Mouse (Mus musculus): ENCODE results near the gene U2af1l4.

The U2af1l4 gene

GRCm38 (mm10) chr7:30586455-30587020 lies 23.4 kb downstream of the U2af1l4 start:
- no peak for DNase-seq (ENCODE audit: low read depth, low spot score)

- DNase-seq (ENCODE audit: low read depth, low spot score), result peak; percentile 42
These were observed 25.0 kb downstream of the U2af1l4 start for GRCm38 (mm10) chr7:30587842-30588667.

GRCm38 (mm10) chr7:30588676-30589434 lies 25.8 kb downstream of the U2af1l4 start, which contains the start of gene Kmt2b:
TSS of gene Kmt2b (minus strand) at chr7:30588726.
- peak; percentile 99 for DNase-seq (ENCODE audit: low read depth, low spot score)

- peak; percentile 90 for DNase-seq (ENCODE audit: low read depth, low spot score)
These were observed 26.6 kb downstream of the U2af1l4 start for GRCm38 (mm10) chr7:30589435-30590301.

- DNase-seq (ENCODE audit: low read depth, low spot score), result no peak
These were observed 28.0 kb downstream of the U2af1l4 start for GRCm38 (mm10) chr7:30590927-30591604.

GRCm38 (mm10) chr7:30591605-30591951 lies 28.5 kb downstream of the U2af1l4 start:
- no peak for DNase-seq (ENCODE audit: low read depth, low spot score)

- peak; percentile 71 for DNase-seq (ENCODE audit: low read depth, low spot score)
These were observed 29.8 kb downstream of the U2af1l4 start for GRCm38 (mm10) chr7:30592772-30593423.

GRCm38 (mm10) chr7:30593579-30594509 lies 30.7 kb downstream of the U2af1l4 start:
- DNase-seq (ENCODE audit: low read depth, low spot score), result no peak

GRCm38 (mm10) chr7:30594510-30595024 lies 31.5 kb downstream of the U2af1l4 start:
- no peak for DNase-seq (ENCODE audit: low read depth, low spot score)

- no peak for DNase-seq (ENCODE audit: low read depth, low spot score)
These were observed 33.0 kb downstream of the U2af1l4 start for GRCm38 (mm10) chr7:30596093-30596492.

GRCm38 (mm10) chr7:30596811-30597210 lies 33.7 kb downstream of the U2af1l4 start:
- no peak for DNase-seq (ENCODE audit: low read depth, low spot score)

- peak; percentile 89 for DNase-seq (ENCODE audit: low read depth, low spot score)
These were observed 35.7 kb downstream of the U2af1l4 start, which contains the start of gene Zbtb32 for GRCm38 (mm10) chr7:30598786-30599185. TSS of gene Zbtb32 (minus strand) at chr7:30598909.

- DNase-seq (ENCODE audit: low read depth, low spot score), result peak; percentile 98
These were observed 36.8 kb downstream of the U2af1l4 start for GRCm38 (mm10) chr7:30599933-30600353.

GRCm38 (mm10) chr7:30600651-30601050 lies 37.5 kb downstream of the U2af1l4 start:
- DNase-seq (ENCODE audit: low read depth, low spot score), result no peak

GRCm38 (mm10) chr7:30602583-30602982 lies 39.5 kb downstream of the U2af1l4 start:
- peak; percentile 99 for DNase-seq (ENCODE audit: low read depth, low spot score)

- DNase-seq (ENCODE audit: low read depth, low spot score), result peak; percentile 84
These were observed 41.3 kb downstream of the U2af1l4 start for GRCm38 (mm10) chr7:30604424-30604823.

GRCm38 (mm10) chr7:30604944-30605343 lies 41.8 kb downstream of the U2af1l4 start:
- DNase-seq (ENCODE audit: low read depth, low spot score), result no peak

GRCm38 (mm10) chr7:30607706-30608309 lies 44.7 kb downstream of the U2af1l4 start:
- DNase-seq (ENCODE audit: low read depth, low spot score), result peak; percentile 96
